Mouse (Mus musculus) megakaryocyte, adult 5-6 weeks (primary cell): Measurements from ENCODE around the gene Calml3. TPM values are rescaled to one million over a fixed set of nuclear protein-coding genes. Genes with fewer than 3 reads are reported as not detected.
"Not testable (repeated sequence)": the region's sequence is repeated elsewhere in the genome, so short reads cannot be mapped to it uniquely, and the experiment has no call there.

Source experiments
- ATAC-seq: 2 replicates; pipeline ENCODE4 v1.8.0; 2016; ENCODE audit warnings: mild to moderate bottlenecking, inconsistent platforms; ENCODE audit not compliant: poor library complexity, severe bottlenecking
- total RNA-seq, 2 experiments: library from RNA; stranded (forward) in 1 of 2; stranded (reverse) in 1 of 2; fragments of 153-499, 151-499 nt in 1 of 2; fragments of 221-1000, 200-1000 nt in 1 of 2; gene quantifications; 2 replicates each; pipeline versions ENCODE4 v1.2.3 to v1.2.4; 2015 to 2017

Gene Calml3
- total RNA-seq (2015) (not detected in 2 replicates), total RNA-seq (2017) (not detected in 2 replicates)

GRCm38 (mm10) chr13:3804186-3804585, at the start of gene Calml3:
TSS of gene Calml3 (minus strand) at chr13:3804316.
- ATAC-seq: no peak

- ATAC-seq: no peak
Measured at GRCm38 (mm10) chr13:3850330-3850729, 46.2 kb upstream of the Calml3 start.

GRCm38 (mm10) chr13:3840662-3841061, 36.5 kb upstream of the Calml3 start:
- not testable (repeated sequence) for ATAC-seq

- peak; percentile 89 for ATAC-seq
Measured at GRCm38 (mm10) chr13:3837312-3837807, 33.2 kb upstream of the Calml3 start, which contains the start of gene Calm4. TSS of gene Calm4 (plus strand) at chr13:3837757.

GRCm38 (mm10) chr13:3833644-3834043, 29.5 kb upstream of the Calml3 start:
- not testable (repeated sequence) for ATAC-seq

GRCm38 (mm10) chr13:3832450-3832849, 28.3 kb upstream of the Calml3 start:
- ATAC-seq: peak; percentile 28; the same call in 1 of the 2 replicates

GRCm38 (mm10) chr13:3831994-3832393, 27.9 kb upstream of the Calml3 start:
- 0 out of 2 replicates have a peak, but pooled peaks have one; percentile 10 for ATAC-seq

- no peak for ATAC-seq
Measured at GRCm38 (mm10) chr13:3831546-3831945, 27.4 kb upstream of the Calml3 start.

GRCm38 (mm10) chr13:3825726-3826125, 21.6 kb upstream of the Calml3 start:
- ATAC-seq: peak; percentile 65

- peak; percentile 59 for ATAC-seq
Measured at GRCm38 (mm10) chr13:3822105-3822504, 18.0 kb upstream of the Calml3 start.

- no peak for ATAC-seq
Measured at GRCm38 (mm10) chr13:3818740-3819076, 14.6 kb upstream of the Calml3 start.

GRCm38 (mm10) chr13:3818012-3818739, 14.1 kb upstream of the Calml3 start:
- ATAC-seq: peak; percentile 95

GRCm38 (mm10) chr13:3807131-3807827, 3.2 kb upstream of the Calml3 start:
- peak; percentile 39; the same call in 1 of the 2 replicates for ATAC-seq

GRCm38 (mm10) chr13:3805638-3806037, 1.5 kb upstream of the Calml3 start:
- ATAC-seq: peak; percentile 76

GRCm38 (mm10) chr13:3805132-3805531, 1.0 kb upstream of the Calml3 start:
- ATAC-seq: no peak

GRCm38 (mm10) chr13:3799386-3799785, 4.7 kb downstream of the Calml3 start:
- no peak for ATAC-seq

- no peak for ATAC-seq
Measured at GRCm38 (mm10) chr13:3798751-3799150, 5.4 kb downstream of the Calml3 start.

- no peak for ATAC-seq
Measured at GRCm38 (mm10) chr13:3796649-3797048, 7.5 kb downstream of the Calml3 start.

GRCm38 (mm10) chr13:3789531-3789930, 14.6 kb downstream of the Calml3 start:
- no peak for ATAC-seq

GRCm38 (mm10) chr13:3788588-3788987, 15.5 kb downstream of the Calml3 start:
- no peak for ATAC-seq

- no peak for ATAC-seq
Measured at GRCm38 (mm10) chr13:3787644-3788043, 16.5 kb downstream of the Calml3 start.

GRCm38 (mm10) chr13:3787102-3787501, 17.0 kb downstream of the Calml3 start:
- ATAC-seq: no peak
